Mouse (Mus musculus) intestine, embryonic 15.5 days (tissue): ENCODE measurements around the gene Ms4a4a. TPM values are rescaled to one million over a fixed set of nuclear protein-coding genes. Genes with fewer than 3 reads are reported as not detected.

Source experiments
- ATAC-seq: fragments of 200-750 bp; cut with Nextera tagmentation; 2 replicates; pipeline ENCODE4 v1.8.0; 2017; ENCODE audit warnings: moderate TSS enrichment, moderate library complexity
- H3K27ac ChIP-seq: fragments of 300-500 bp; sonication (generic); 2 replicates; pipeline ENCODE4 v1.5.1; 2015; ENCODE audit warnings: mild to moderate bottlenecking, inconsistent platforms
- H3K27me3 ChIP-seq: fragments of 300-500 bp; sonication (generic); replicated peaks from 2 replicates; pipeline ENCODE4 v1.6.1; 2015; ENCODE audit warnings: inconsistent platforms
- H3K36me3 ChIP-seq: fragments of 300-500 bp; sonication (generic); 2 replicates; pipeline ENCODE4 v1.6.1; 2015; ENCODE audit warnings: inconsistent platforms
- H3K4me1 ChIP-seq: fragments of 300-500 bp; sonication (generic); replicated peaks from 2 replicates; pipeline ENCODE4 v1.6.1; 2015; ENCODE audit warnings: inconsistent platforms
- H3K4me2 ChIP-seq: fragments of 300-500 bp; sonication (generic); replicated peaks from 2 replicates; pipeline ENCODE4 v1.6.1; 2015; ENCODE audit warnings: mild to moderate bottlenecking, inconsistent platforms
- H3K4me3 ChIP-seq: fragments of 300-500 bp; sonication (generic); replicated peaks from 2 replicates; pipeline ENCODE4 v1.5.1; 2015; ENCODE audit warnings: inconsistent platforms
- H3K9ac ChIP-seq: fragments of 300-500 bp; sonication (generic); 2 replicates; pipeline ENCODE4 v1.6.1; 2015; ENCODE audit warnings: inconsistent platforms
- H3K9me3 ChIP-seq: fragments of 300-500 bp; sonication (generic); 2 replicates; pipeline ENCODE4 v1.6.1; 2016; ENCODE audit warnings: inconsistent platforms
- WGBS: fragments of 180-500 bp; shearing (Covaris S2); methylation state at CpG from one replicate; pipeline ENCODE4 v1.1.7; 2015; 5-methylcytosine and 5-hydroxymethylcytosine counted together
- polyA plus RNA-seq: library from polyadenylated mRNA; unstranded; fragments of >200 nt; fragmentation: Nextera tagmentation; extraction: Ambion mirVana; gene quantifications from 2 replicates; pipeline ENCODE4 v1.2.1, GENCODE M21; 2015

The Ms4a4a gene
- 7.8 and 8.0 TPM in 2 replicates for polyA plus RNA-seq

DNA sequence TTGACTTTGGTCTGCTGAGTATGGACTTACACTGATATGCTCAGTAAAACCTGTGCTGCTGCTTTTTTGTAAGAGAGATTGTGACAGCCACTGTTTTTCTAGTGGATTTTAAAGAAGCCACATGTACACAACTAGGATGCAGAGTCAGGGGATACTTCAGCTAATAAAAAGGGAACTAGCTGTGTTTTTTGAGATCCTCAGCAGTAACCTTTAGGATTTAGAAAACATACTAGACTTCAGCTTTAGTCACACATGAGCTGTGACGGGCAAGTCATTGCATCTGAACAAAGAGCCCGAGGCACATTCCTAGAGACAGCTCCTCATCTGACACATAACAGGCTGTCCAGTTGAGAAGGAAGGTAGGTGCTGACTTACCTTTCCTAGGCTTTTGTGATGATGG, at the start of gene Ms4a4a:
TSS of gene Ms4a4a (plus strand) at position 251 of the 400 bp plus-strand sequence.
- H3K4me2 ChIP-seq: no peak within 1 kb of the TSS
- H3K36me3 ChIP-seq: no peaks in the 10 kb centered on the region
- H3K27me3 ChIP-seq: no peaks in the 10 kb centered on the region
- H3K27ac ChIP-seq: no peak within 1 kb of the TSS
- 79% methylated on average over 2 of the region's 2 CpGs for WGBS
- no peaks in the 10 kb centered on the region for H3K4me1 ChIP-seq
- no peak for ATAC-seq
- H3K9me3 ChIP-seq: no peaks in the 10 kb centered on the region
- H3K4me3 ChIP-seq: no peak within 1 kb of the TSS
- H3K9ac ChIP-seq: no peak within 1 kb of the TSS

DNA sequence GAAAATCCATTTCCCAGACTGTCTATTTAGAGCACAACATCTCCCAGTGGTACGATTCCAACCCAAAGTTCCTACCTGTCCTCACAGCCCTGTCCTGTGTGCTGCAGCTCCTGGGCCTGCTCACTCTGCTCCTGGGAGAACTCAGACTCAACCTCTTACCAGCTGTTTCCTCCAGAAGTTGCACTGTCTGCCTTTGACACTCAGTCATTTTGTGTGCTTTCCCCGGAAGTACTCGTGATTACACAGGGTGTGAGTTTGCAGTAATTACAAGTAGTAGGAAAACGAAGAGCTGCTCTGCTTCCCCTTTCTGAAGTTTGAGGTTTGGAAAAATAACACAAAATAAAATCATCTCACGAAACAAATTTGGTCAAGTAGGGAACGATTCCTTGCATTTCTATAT, 39.4 kb upstream of the Ms4a4a start, which contains the start of gene Ms4a7:
TSS of gene Ms4a7 (minus strand) at position 215 of the 400 bp plus-strand sequence.
- no peaks in the 10 kb centered on the region for H3K4me1 ChIP-seq
- H3K27me3 ChIP-seq: no peaks in the 10 kb centered on the region
- H3K4me2 ChIP-seq: no peak within 1 kb of the TSS
- no peak within 1 kb of the TSS for H3K9ac ChIP-seq
- no peak within 1 kb of the TSS for H3K4me3 ChIP-seq
- H3K9me3 ChIP-seq: no peaks in the 10 kb centered on the region
- WGBS: 80% methylated on average over 6 of the region's 6 CpGs
- no peak within 1 kb of the TSS for H3K27ac ChIP-seq
- ATAC-seq: no peak
- no peaks in the 10 kb centered on the region for H3K36me3 ChIP-seq

DNA sequence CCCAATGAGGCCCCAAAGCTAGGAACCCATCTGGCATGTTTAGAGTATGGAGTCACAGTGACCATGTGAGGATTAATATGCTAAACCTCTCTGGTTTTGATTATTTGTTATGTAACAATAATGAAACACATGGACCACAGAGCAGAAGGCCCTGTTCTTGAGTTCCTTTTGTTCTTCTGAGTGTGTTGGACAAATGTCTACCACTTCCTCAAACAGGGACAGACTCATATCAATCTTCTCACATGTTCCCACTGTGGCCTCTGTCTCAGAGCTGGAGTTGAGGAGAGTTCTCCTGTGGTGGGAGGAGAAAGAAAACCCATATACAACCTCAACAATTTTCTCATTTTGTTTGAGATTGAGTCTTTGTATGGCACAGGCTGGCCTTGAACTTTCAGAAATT, 32.2 kb upstream of the Ms4a4a start:
- H3K9me3 ChIP-seq: no peaks in the 10 kb centered on the region
- H3K4me1 ChIP-seq: no peaks in the 10 kb centered on the region
- no peak overlapping the region for H3K4me3 ChIP-seq
- ATAC-seq: no peak
- H3K36me3 ChIP-seq: no peaks in the 10 kb centered on the region
- H3K27ac ChIP-seq: no peak overlapping the region
- no peaks in the 10 kb centered on the region for H3K27me3 ChIP-seq
- H3K9ac ChIP-seq: no peak overlapping the region
- no peak overlapping the region for H3K4me2 ChIP-seq

DNA sequence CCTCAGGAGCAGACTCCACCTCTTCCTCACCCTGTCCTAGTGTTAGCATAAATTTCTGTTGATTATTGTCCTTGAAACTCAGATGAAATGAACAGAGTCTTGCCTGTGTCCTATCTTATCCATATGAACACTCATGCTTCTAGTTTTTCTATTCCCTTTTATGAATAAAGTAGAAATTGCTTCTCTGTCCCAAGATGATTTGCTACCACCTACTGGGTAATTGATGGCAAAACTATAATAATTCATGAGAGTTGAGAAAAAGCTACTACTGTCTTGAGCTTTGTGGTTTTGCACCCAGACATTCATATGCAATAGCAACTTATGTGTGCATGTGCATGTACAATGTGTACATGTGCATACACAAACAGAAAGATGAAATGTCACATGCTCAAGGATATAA, 31.3 kb upstream of the Ms4a4a start:
- Histone ChIP-seq H3K36me3 (no peaks in the 10 kb centered on the region), H3K9me3 (no peaks in the 10 kb centered on the region), H3K4me1 (no peaks in the 10 kb centered on the region), H3K9ac (no peak overlapping the region), H3K4me3 (no peak overlapping the region), H3K27ac (no peak overlapping the region), H3K4me2 (no peak overlapping the region), H3K27me3 (no peaks in the 10 kb centered on the region)
- ATAC-seq: no peak

DNA sequence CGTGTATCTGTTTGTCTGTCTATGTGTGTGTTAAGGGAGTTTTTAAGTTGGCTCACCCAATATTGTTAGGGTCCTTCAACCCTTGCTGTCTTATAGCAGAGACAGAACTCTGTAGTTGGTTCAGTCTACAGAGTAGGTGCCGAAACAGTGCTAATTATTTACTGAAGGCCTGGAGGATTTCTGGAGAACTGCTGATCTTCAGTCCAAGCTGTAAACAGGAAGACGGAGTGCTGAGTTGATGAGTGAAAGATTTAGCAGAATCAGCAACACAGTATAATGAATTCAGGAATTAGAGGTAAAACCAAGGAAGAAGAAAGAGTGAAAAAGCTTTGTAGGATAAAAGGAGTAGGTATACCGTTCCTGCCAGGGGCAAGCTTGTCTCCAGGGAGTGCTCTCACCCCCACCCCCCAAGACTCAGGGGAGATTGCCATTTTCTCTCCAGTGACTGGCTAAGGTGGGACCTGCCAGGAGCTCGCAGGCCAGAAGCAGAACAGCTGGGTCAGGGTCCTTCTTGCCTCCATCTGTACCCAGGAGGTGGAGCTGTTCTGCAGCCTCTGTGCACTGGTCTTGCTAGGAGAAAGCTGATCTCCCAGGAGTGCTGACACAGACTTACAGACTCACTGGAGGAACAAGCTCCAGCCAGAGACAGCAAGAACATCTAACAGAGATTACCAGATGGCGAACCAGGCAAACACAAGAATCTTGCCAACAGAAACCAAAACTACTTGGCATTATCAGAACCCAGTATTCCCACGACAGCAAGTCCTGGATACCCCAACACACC, 25.4 kb upstream of the Ms4a4a start:
- 51% methylated on average over 7 of the region's 7 CpGs for WGBS
- peak; percentile 49; the same call in 1 of the 2 replicates for ATAC-seq

GRCm38 (mm10) chr19:11351878-11352277, 23.4 kb upstream of the Ms4a4a start:
- H3K27ac ChIP-seq: no peak overlapping the region
- H3K36me3 ChIP-seq: no peaks in the 10 kb centered on the region
- H3K9ac ChIP-seq: no peak overlapping the region
- no peaks in the 10 kb centered on the region for H3K27me3 ChIP-seq
- 32% methylated on average over 3 of the region's 3 CpGs for WGBS
- H3K4me2 ChIP-seq: no peak overlapping the region
- ATAC-seq: no peak
- H3K4me3 ChIP-seq: no peak overlapping the region
- no peaks in the 10 kb centered on the region for H3K4me1 ChIP-seq
- H3K9me3 ChIP-seq: no peaks in the 10 kb centered on the region

More for the DNA sequence above, 25.4 kb upstream of the Ms4a4a start:
- Histone ChIP-seq H3K9me3 (no peaks in the 10 kb centered on the region), H3K4me2 (no peak overlapping the region), H3K27me3 (no peaks in the 10 kb centered on the region), H3K27ac (no peak overlapping the region), H3K4me3 (no peak overlapping the region), H3K4me1 (no peaks in the 10 kb centered on the region), H3K36me3 (no peaks in the 10 kb centered on the region), H3K9ac (no peak overlapping the region)

GRCm38 (mm10) chr19:11355730-11356129, 19.6 kb upstream of the Ms4a4a start:
- no peaks in the 10 kb centered on the region for H3K36me3 ChIP-seq
- no peak for ATAC-seq
- H3K27me3 ChIP-seq: no peaks in the 10 kb centered on the region
- WGBS: 86% methylated on average over 7 of the region's 7 CpGs
- H3K27ac ChIP-seq: no peak overlapping the region
- no peaks in the 10 kb centered on the region for H3K4me1 ChIP-seq
- no peaks in the 10 kb centered on the region for H3K9me3 ChIP-seq
- no peak overlapping the region for H3K4me3 ChIP-seq
- no peak overlapping the region for H3K9ac ChIP-seq
- H3K4me2 ChIP-seq: no peak overlapping the region

- ATAC-seq: no peak
- Histone ChIP-seq H3K9ac (no peak overlapping the region), H3K27me3 (no peaks in the 10 kb centered on the region), H3K4me3 (no peak overlapping the region), H3K4me2 (no peak overlapping the region), H3K4me1 (no peaks in the 10 kb centered on the region), H3K27ac (no peak overlapping the region), H3K36me3 (no peaks in the 10 kb centered on the region), H3K9me3 (no peaks in the 10 kb centered on the region)
- WGBS: 55% methylated on average over 3 of the region's 3 CpGs
Measured at GRCm38 (mm10) chr19:11360106-11360505, 15.2 kb upstream of the Ms4a4a start.

- Histone ChIP-seq H3K4me2 (no peak overlapping the region), H3K27me3 (no peaks in the 10 kb centered on the region), H3K27ac (no peak overlapping the region), H3K36me3 (no peaks in the 10 kb centered on the region), H3K9ac (no peak overlapping the region), H3K4me1 (no peaks in the 10 kb centered on the region), H3K4me3 (no peak overlapping the region), H3K9me3 (no peaks in the 10 kb centered on the region)
- no peak for ATAC-seq
Measured at GRCm38 (mm10) chr19:11362002-11362401, 13.3 kb upstream of the Ms4a4a start.

DNA sequence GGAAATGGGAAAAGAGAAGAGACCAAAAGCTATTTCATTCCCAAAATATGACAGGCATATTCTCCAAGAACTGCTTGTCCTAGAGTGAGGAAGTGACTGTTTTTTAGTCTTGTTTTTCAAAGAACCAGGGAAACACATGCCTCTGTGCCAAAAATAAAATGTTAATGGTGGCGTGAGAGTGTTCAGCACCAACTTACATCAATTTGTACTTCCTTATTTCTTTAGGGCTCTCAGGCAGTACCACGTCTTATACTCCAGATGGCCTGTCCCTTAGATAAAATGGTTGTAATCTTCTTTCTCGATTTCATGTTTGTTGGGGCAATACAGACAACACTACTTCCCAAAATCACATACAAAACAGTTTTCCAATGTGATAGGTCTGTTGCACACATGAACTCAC, 7.0 kb upstream of the Ms4a4a start:
- WGBS: 77% methylated on average over 3 of the region's 3 CpGs
- Histone ChIP-seq H3K4me1 (no peaks in the 10 kb centered on the region), H3K9me3 (no peaks in the 10 kb centered on the region), H3K4me2 (no peak overlapping the region), H3K4me3 (no peak overlapping the region), H3K27ac (no peak overlapping the region), H3K36me3 (no peaks in the 10 kb centered on the region), H3K9ac (no peak overlapping the region), H3K27me3 (no peaks in the 10 kb centered on the region)
- ATAC-seq: no peak

- Histone ChIP-seq H3K9ac (no peak overlapping the region), H3K4me1 (no peaks in the 10 kb centered on the region), H3K27me3 (no peaks in the 10 kb centered on the region), H3K36me3 (no peaks in the 10 kb centered on the region), H3K4me3 (no peak overlapping the region), H3K4me2 (no peak overlapping the region), H3K27ac (no peak overlapping the region), H3K9me3 (no peaks in the 10 kb centered on the region)
- no peak for ATAC-seq
Measured at GRCm38 (mm10) chr19:11371181-11371580, 4.1 kb upstream of the Ms4a4a start.

DNA sequence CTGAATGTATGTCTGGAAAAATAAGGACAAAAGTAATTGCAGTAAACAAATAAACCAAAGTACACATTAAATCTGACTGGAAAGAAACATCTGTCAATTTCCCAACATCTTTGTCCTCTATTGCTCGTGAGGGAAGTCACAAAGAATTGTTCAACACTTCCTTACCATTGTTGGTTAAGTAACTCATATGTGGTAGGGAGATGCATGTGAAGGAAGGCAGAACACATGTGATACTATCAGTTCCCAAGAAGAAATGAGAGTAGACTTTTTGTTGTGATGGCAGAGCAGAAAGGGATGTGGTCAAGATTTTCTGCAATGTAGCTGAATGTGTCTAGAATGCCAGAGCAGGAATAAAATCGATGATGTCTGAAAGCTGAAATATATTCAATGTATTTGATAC, 1.1 kb downstream of the Ms4a4a start:
- Histone ChIP-seq H3K9ac (no peak overlapping the region), H3K27ac (no peak overlapping the region), H3K36me3 (no peaks in the 10 kb centered on the region), H3K4me3 (no peak overlapping the region), H3K9me3 (no peaks in the 10 kb centered on the region), H3K4me1 (no peaks in the 10 kb centered on the region), H3K27me3 (no peaks in the 10 kb centered on the region), H3K4me2 (no peak overlapping the region)
- WGBS: 78% methylated on average over 2 of the region's 2 CpGs
- no peak for ATAC-seq

GRCm38 (mm10) chr19:11387109-11387508, 11.8 kb downstream of the Ms4a4a start:
- ATAC-seq: no peak
- Histone ChIP-seq H3K4me1 (no peaks in the 10 kb centered on the region), H3K36me3 (no peaks in the 10 kb centered on the region), H3K9me3 (no peaks in the 10 kb centered on the region), H3K9ac (no peak overlapping the region), H3K4me2 (no peak overlapping the region), H3K27me3 (no peaks in the 10 kb centered on the region), H3K4me3 (no peak overlapping the region), H3K27ac (no peak overlapping the region)
- WGBS: 64% methylated on average over 2 of the region's 2 CpGs
